Mouse (Mus musculus) right cerebral cortex, adult 18-20 months (tissue): ENCODE measurements around the gene Cmtm2a.
"Not testable (repeated sequence)": the region's sequence is repeated elsewhere in the genome, so short reads cannot be mapped to it uniquely, and the experiment has no call there.

Source experiments
- DNase-seq: peaks from one replicate; pipeline ENCODE4 v3.0.0; 2022; ENCODE audit warnings: mixed read lengths

The Cmtm2a gene

DNA sequence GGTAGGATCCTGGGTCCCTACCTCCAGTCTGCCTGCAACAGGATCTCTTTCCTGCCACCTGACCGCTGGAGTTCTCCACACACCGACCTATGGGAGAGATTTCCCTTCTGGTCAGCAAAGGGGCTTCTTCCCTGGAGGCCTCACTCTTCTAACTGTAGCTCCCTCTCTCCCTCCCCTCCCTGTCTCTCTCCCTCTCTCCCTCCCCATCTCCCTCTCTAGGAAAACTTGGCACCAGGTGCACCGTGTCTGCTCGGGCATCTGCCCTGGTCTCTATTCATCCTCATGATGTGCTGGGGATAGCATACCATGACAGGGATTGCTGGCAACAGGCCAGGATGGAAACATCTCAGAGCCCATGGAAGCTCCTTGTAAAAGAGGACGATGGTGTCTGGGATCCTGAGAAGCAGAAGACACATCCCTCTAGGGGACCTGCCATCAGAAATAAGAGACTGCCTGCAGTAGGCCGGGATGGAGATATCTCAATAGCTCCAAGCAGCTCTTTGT lies 24.0 kb downstream of the Cmtm2a start:
- DNase-seq, result no peak

DNA sequence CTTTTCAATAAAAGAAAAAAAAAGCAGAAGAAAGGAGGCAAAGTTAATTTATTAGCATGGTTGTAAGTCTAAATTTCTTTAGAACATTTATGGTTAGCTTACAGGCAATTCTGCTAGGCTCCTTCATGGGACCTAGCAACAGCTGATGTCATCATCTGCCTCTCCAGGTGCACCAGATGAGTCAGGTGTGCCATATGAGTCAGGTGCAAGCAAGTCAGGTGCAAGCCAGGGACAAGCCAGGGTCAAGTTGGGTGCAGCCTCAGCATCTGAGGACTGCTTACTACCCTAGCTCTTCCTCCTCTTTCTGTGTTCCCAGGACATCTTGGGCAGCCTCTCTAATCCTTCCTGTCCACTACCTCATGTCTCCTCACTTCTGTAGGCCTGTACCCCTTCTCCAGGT lies 24.6 kb downstream of the Cmtm2a start:
- no peak for DNase-seq

GRCm38 (mm10) chr8:104264271-104264935 lies 28.6 kb downstream of the Cmtm2a start:
- not testable (repeated sequence) for DNase-seq

- DNase-seq, result not testable (repeated sequence)
These were observed 31.2 kb downstream of the Cmtm2a start for GRCm38 (mm10) chr8:104261802-104262201.

DNA sequence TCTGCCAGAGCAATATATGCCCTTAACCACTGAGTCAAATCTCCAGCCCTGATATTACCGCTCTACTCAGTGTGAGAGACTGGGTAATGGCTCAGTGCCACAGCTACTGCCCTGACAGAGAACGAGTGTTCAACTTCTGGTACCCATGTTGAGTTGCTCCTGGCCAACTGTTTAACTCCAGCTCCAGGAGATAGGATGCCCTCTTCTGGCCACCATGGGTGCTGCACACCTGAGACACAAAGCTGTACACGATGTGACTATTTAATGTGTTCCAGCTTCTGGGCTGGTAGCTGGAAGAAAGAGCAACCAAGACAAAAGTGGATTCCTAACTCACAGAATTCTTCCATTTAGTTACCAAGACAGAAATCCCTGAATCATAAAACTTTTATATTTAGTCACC lies 40.0 kb downstream of the Cmtm2a start:
- no peak for DNase-seq

GRCm38 (mm10) chr8:104251461-104251860 lies 41.5 kb downstream of the Cmtm2a start:
- no peak for DNase-seq

DNA sequence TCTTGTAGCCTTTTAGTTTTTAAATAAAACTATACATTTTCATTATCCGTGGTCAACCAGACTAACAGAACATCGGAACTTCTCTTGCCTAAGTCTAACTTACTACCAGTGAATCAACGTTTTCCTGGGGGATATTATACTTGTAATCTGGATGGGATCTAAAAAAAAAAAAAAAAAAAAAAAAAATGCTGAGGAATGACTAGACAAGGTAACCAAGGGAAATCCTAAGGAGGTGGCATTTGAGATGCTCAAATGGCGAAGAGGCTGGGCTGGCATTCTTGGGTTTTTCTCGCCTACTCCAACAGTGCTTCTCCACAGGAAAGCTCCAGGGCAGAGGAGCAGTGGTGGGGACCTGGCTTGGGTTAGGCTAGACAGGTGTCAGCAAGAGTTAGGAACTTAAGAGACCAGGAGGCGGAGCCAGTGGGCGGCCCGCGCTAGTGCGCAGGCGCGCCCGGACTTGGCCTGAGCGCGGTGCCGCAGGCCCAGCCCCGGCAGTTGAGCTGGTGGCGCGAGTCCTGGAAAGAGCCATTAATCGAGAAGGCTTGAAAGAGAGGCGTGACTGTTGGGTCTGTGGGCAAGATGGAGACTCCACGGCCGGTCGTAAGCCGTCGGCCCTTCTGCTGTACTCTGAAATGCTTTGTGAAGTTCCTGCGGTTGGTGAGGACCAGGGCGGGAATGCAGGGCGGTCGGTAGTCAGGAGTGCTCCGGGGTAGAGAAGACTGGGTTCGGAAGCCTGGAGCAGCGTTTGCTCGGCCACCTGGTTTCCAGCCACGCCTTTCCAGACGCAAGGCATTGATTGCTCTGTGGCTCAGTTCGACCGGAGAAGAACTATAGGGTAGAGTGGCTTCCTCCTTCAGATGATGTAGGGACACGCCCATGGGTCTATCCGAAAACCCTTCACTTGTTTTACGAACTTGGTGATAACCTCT lies 42.3 kb downstream of the Cmtm2a start, which contains the start of gene Cklf:
Gene Cklf (plus strand): TSS at position 423 of the 929 bp plus-strand sequence.
- DNase-seq, result peak; percentile 79

GRCm38 (mm10) chr8:104249442-104249996 lies 43.5 kb downstream of the Cmtm2a start:
- DNase-seq, result no peak

GRCm38 (mm10) chr8:104248276-104248675 lies 44.7 kb downstream of the Cmtm2a start, which contains the start of gene Tk2:
TSS of gene Tk2 (minus strand) at chr8:104248558.
- DNase-seq, result peak; percentile 82

DNA sequence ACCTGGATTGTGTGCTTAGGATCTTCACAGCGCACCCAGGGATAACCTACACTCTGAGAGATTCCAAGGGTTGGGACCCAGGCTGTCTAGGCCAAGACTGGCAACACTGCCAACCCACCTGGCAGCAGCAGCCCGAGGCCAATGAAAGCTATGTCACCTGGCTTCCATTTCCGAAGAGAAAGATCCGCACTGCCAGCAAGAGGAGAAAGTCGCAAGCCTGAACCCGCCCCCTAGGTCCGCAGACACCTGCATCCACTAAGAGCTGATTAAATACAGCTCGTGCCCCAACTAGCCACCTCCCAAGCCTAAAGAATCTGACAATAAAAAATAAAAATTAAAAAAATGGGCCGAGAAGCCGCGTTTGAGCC lies 45.1 kb downstream of the Cmtm2a start:
- DNase-seq, result no peak

- DNase-seq, result no peak
These were observed 45.7 kb downstream of the Cmtm2a start for GRCm38 (mm10) chr8:104247054-104247907.

GRCm38 (mm10) chr8:104246621-104247020 lies 46.4 kb downstream of the Cmtm2a start:
- no peak for DNase-seq

- no peak for DNase-seq
These were observed 50.8 kb downstream of the Cmtm2a start for GRCm38 (mm10) chr8:104242038-104242644.

- no peak for DNase-seq
These were observed 53.5 kb downstream of the Cmtm2a start for GRCm38 (mm10) chr8:104239418-104239861.

- no peak for DNase-seq
These were observed 58.4 kb downstream of the Cmtm2a start for GRCm38 (mm10) chr8:104234573-104234972.

GRCm38 (mm10) chr8:104232919-104233318 lies 60.1 kb downstream of the Cmtm2a start:
- DNase-seq, result no peak

DNA sequence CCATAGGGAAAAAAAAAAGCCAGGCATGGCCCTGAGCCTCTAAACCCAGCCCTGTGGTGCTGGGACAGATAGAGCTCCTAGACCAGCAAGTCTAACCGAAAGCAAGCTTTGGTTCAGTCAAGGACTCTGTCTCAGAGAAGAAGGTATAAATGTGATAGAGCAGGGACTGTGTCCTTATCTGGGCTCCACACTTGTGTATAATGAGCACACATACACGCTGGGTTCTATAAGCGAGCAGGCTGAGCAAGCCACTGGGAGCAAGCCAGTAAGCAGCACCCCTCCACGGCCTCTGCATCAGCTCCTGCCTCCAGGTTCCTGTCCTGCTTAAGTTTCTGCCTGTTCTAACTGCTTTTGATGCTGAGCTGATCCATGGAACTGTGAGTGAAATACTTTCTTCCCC lies 60.9 kb downstream of the Cmtm2a start:
- DNase-seq, result no peak
